In genomic region chr7:101267457-101268259, GRCm38 (mm10) we compare ENCODE assay signal across 14 mouse cellular contexts. TPM values are rescaled to one million over a fixed set of nuclear protein-coding genes. Genes with fewer than 3 reads are reported as not detected.
DNase-seq lines count a peak whose midpoint lies in the region; ATAC-seq and TF ChIP-seq lines count a peak whose summit lies in the region.
"Had no signal": no experiment of that assay in that cellular context is flagged by ENCODE, and none has a peak within 500 bp of the region (broad histone marks: within the 10 kb centered on the region; RNA-seq: fewer than 3 reads in every experiment).

No protein-coding gene starts in this region.

- H3K36me3 ChIP-seq in embryonic facial prominence, embryonic 14.5 days (ENCODE audit: control insufficient read depth, insufficient read depth, low read length) = 0 out of 2 replicates have a peak, but pooled peaks cover 15% of the 10 kb centered on the region
- H3K36me3 ChIP-seq in embryonic facial prominence, embryonic 10.5 days (replicated peaks) = peaks cover 29% of the 10 kb centered on the region
- peaks cover 7% of the 10 kb centered on the region; the same call in 1 of the 2 replicates for H3K36me3 ChIP-seq in stomach, embryonic 14.5 days (ENCODE audit: control insufficient read depth, insufficient read depth, low read length)
- H3K36me3 ChIP-seq in stomach, postnatal 0 days (ENCODE audit: control insufficient read depth, insufficient read depth, low read length) = 0 out of 2 replicates have a peak, but pooled peaks cover 3% of the 10 kb centered on the region
- no peaks in the 10 kb centered on the region for H3K36me3 ChIP-seq in midbrain, embryonic 11.5 days (ENCODE audit: control insufficient read depth, insufficient read depth, low read length)

- no peak overlapping the region for H3K4me3 ChIP-seq in embryonic facial prominence, embryonic 14.5 days (ENCODE audit: low read depth, low read length)
- H3K4me3 ChIP-seq in embryonic facial prominence, embryonic 10.5 days = no peak overlapping the region
- no peak overlapping the region for H3K4me3 ChIP-seq in layer of hippocampus, adult 2 months
- no peak overlapping the region for H3K4me3 ChIP-seq in stomach, embryonic 14.5 days (ENCODE audit: low read depth, low read length)
- H3K4me3 ChIP-seq in stomach, postnatal 0 days (ENCODE audit: low read depth, low read length) = no peak overlapping the region
- H3K4me3 ChIP-seq in midbrain, embryonic 11.5 days (ENCODE audit: low read depth, low read length) = no peak overlapping the region
- H3K4me3 ChIP-seq: hindbrain, embryonic 13.5 days; liver, embryonic 15.5 days had no signal

- no peak overlapping the region for H3K4me2 ChIP-seq in embryonic facial prominence, embryonic 14.5 days (ENCODE audit: low read depth, low read length)
- no peak overlapping the region for H3K4me2 ChIP-seq in stomach, embryonic 14.5 days (replicated peaks; ENCODE audit: low read depth, low read length)
- H3K4me2 ChIP-seq in stomach, postnatal 0 days (replicated peaks; ENCODE audit: low read depth) = no peak overlapping the region
- H3K4me2 ChIP-seq in midbrain, embryonic 11.5 days = no peak overlapping the region
- H3K4me2 ChIP-seq: hindbrain, embryonic 13.5 days; liver, embryonic 15.5 days had no signal

- TF ChIP-seq EP300 in stomach, postnatal 0 days (optimal IDR thresholded peaks at IDR 0.05) = no peak

- H3K9ac ChIP-seq in embryonic facial prominence, embryonic 14.5 days (ENCODE audit: low read depth, low read length) = no peak overlapping the region
- H3K9ac ChIP-seq in stomach, embryonic 14.5 days (replicated peaks; ENCODE audit: low read depth, low read length) = no peak overlapping the region
- H3K9ac ChIP-seq in stomach, postnatal 0 days (ENCODE audit: low read length) = no peak overlapping the region
- H3K9ac ChIP-seq in midbrain, embryonic 11.5 days (ENCODE audit: low read length) = no peak overlapping the region
- H3K9ac ChIP-seq: hindbrain, embryonic 13.5 days; liver, embryonic 15.5 days had no signal

- WGBS in embryonic facial prominence, embryonic 14.5 days = 47% methylated on average over 3 of the region's 3 CpGs
- 75% methylated on average over 3 of the region's 3 CpGs for WGBS in embryonic facial prominence, embryonic 10.5 days
- WGBS in stomach, embryonic 14.5 days = 41% methylated on average over 3 of the region's 3 CpGs
- WGBS in stomach, postnatal 0 days = 39% methylated on average over 3 of the region's 3 CpGs
- 78% methylated on average over 3 of the region's 3 CpGs for WGBS in midbrain, embryonic 11.5 days

- no peaks in the 10 kb centered on the region for H3K9me3 ChIP-seq in embryonic facial prominence, embryonic 14.5 days (ENCODE audit: control insufficient read depth, low read length)
- no peaks in the 10 kb centered on the region for H3K9me3 ChIP-seq in embryonic facial prominence, embryonic 10.5 days
- no peaks in the 10 kb centered on the region for H3K9me3 ChIP-seq in stomach, embryonic 14.5 days (ENCODE audit: control insufficient read depth, low read depth, low read length)
- H3K9me3 ChIP-seq in stomach, postnatal 0 days (ENCODE audit: control insufficient read depth, low read length) = no peaks in the 10 kb centered on the region
- H3K9me3 ChIP-seq in midbrain, embryonic 11.5 days (ENCODE audit: control insufficient read depth, low read length) = no peaks in the 10 kb centered on the region
- H3K9me3 ChIP-seq: hindbrain, embryonic 13.5 days; liver, embryonic 15.5 days had no signal

- 0 out of 2 replicates have a peak, but pooled peaks cover 4% of the 10 kb centered on the region for H3K4me1 ChIP-seq in embryonic facial prominence, embryonic 14.5 days (ENCODE audit: control insufficient read depth, insufficient read depth, low read length)
- no peaks in the 10 kb centered on the region for H3K4me1 ChIP-seq in embryonic facial prominence, embryonic 10.5 days
- H3K4me1 ChIP-seq in stomach, embryonic 14.5 days (ENCODE audit: control insufficient read depth, insufficient read depth, low read length) = 0 out of 2 replicates have a peak, but pooled peaks cover 4% of the 10 kb centered on the region
- H3K4me1 ChIP-seq in stomach, postnatal 0 days (replicated peaks; ENCODE audit: control insufficient read depth, insufficient read depth) = no peaks in the 10 kb centered on the region
- no peaks in the 10 kb centered on the region for H3K4me1 ChIP-seq in midbrain, embryonic 11.5 days (ENCODE audit: control insufficient read depth, insufficient read depth, low read length)

- peak; percentile 56 for DNase-seq in embryonic facial prominence, embryonic 14.5 days (ENCODE audit: low spot score)
- DNase-seq in embryonic facial prominence, embryonic 10.5 days (ENCODE audit: low spot score) = no peak
- DNase-seq in layer of hippocampus, adult 2 months (ENCODE audit: low spot score in 2 of 2) = peak in 1 of 2 experiments; percentile 36
- DNase-seq in layer of hippocampus, postnatal 25 days (ENCODE audit: extremely low spot score in 1 of 2, low spot score in 1 of 2) = no peak
- DNase-seq in stomach, postnatal 0 days (ENCODE audit: low spot score) = no peak
- no peak for DNase-seq in midbrain, embryonic 11.5 days (ENCODE audit: low spot score, missing footprints)
- DNase-seq: adrenal gland, adult 8-10 months; cerebellum, adult 11 months; kidney, postnatal 4 days; thymus, postnatal 4 days had no signal

- no peak for TF ChIP-seq CTCF in layer of hippocampus, adult 2 months (conservative IDR thresholded peaks at IDR 0.05)
- TF ChIP-seq CTCF in stomach, postnatal 0 days (IDR thresholded peaks at IDR 0.05; ENCODE audit: low read depth) = no peak

- peak overlapping the region; percentile 53; the same call in 1 of the 2 replicates for H3K27ac ChIP-seq in embryonic facial prominence, embryonic 14.5 days (replicated peaks; ENCODE audit: low read depth, low read length)
- no peak overlapping the region for H3K27ac ChIP-seq in embryonic facial prominence, embryonic 10.5 days (replicated peaks)
- peak overlapping the region; percentile 71 for H3K27ac ChIP-seq in layer of hippocampus, adult 2 months
- H3K27ac ChIP-seq in stomach, embryonic 14.5 days (ENCODE audit: low read length) = peak overlapping the region; percentile 71
- no peak overlapping the region for H3K27ac ChIP-seq in stomach, postnatal 0 days (replicated peaks)
- H3K27ac ChIP-seq in midbrain, embryonic 11.5 days (ENCODE audit: low read depth, low read length) = no peak overlapping the region
- H3K27ac ChIP-seq: hindbrain, embryonic 13.5 days; liver, embryonic 15.5 days had no signal

- no peak for ATAC-seq in embryonic facial prominence, embryonic 14.5 days (ENCODE audit: low read depth)
- ATAC-seq in stomach, embryonic 14.5 days (ENCODE audit: insufficient number of reproducible peaks, insufficient read depth, low FRiP score, low read depth) = no peak
- ATAC-seq in stomach, postnatal 0 days (ENCODE audit: low FRiP score, low TSS enrichment) = no peak
- ATAC-seq in midbrain, embryonic 11.5 days (ENCODE audit: low FRiP score) = no peak
- ATAC-seq in activated CD4-positive, CD25-positive, alpha-beta regulatory T cell, adult 4 months = no peak

- no peaks in the 10 kb centered on the region for H3K27me3 ChIP-seq in embryonic facial prominence, embryonic 14.5 days (replicated peaks; ENCODE audit: control insufficient read depth, insufficient read depth, low read length)
- H3K27me3 ChIP-seq in embryonic facial prominence, embryonic 10.5 days (replicated peaks; ENCODE audit: low read depth, poor library complexity, severe bottlenecking) = no peaks in the 10 kb centered on the region
- no peaks in the 10 kb centered on the region for H3K27me3 ChIP-seq in stomach, embryonic 14.5 days (ENCODE audit: control insufficient read depth, insufficient read depth, low read length)
- no peaks in the 10 kb centered on the region for H3K27me3 ChIP-seq in stomach, postnatal 0 days (ENCODE audit: control insufficient read depth, insufficient read depth, low read length)
- H3K27me3 ChIP-seq in midbrain, embryonic 11.5 days (ENCODE audit: control insufficient read depth, insufficient read depth, low read length) = no peaks in the 10 kb centered on the region
- H3K27me3 ChIP-seq: hindbrain, embryonic 13.5 days; liver, embryonic 15.5 days had no signal

RNA-seq across cellular contexts. Expression of gene Atg16l2, which starts 34.4 kb away (rescaled TPM):
- 9.7 and 10.5 TPM in 2 replicates for polyA plus RNA-seq in embryonic facial prominence, embryonic 14.5 days (2014; fragmentation: Nextera tagmentation; extraction: Ambion mirVana)
- polyA plus RNA-seq in embryonic facial prominence, embryonic 10.5 days (2016; fragmentation: Nextera tagmentation; extraction: Ambion mirVana) = 13.1 and 15.1 TPM in 2 replicates
- total RNA-seq in layer of hippocampus, adult 2 months (2021) = 10 to 100 TPM; 37.9 to 47.8 TPM
- total RNA-seq in layer of hippocampus, postnatal 25 days (2021) = 10 to 100 TPM; 35.1 to 36.6 TPM
- 12.0 and 16.2 TPM in 2 replicates for polyA plus RNA-seq in stomach, embryonic 14.5 days (2014; fragmentation: Nextera tagmentation; extraction: Ambion mirVana)
- polyA plus RNA-seq in stomach, postnatal 0 days (2015; fragmentation: Nextera tagmentation; extraction: Ambion mirVana) = 6.0 and 7.1 TPM in 2 replicates
- 8.5 and 14.8 TPM in 2 replicates for polyA plus RNA-seq in midbrain, embryonic 11.5 days (2014; fragmentation: Nextera tagmentation; extraction: Ambion mirVana)
- polyA plus RNA-seq in activated CD4-positive, CD25-positive, alpha-beta regulatory T cell, adult 4 months (2017; shearing (Covaris generic)) = 10 to 100 TPM; 38.2 to 56.7 TPM

RNA-seq across cellular contexts. Expression of gene Stard10, which starts 49.2 kb away (rescaled TPM):
- 21.2 and 21.5 TPM in 2 replicates for polyA plus RNA-seq in embryonic facial prominence, embryonic 14.5 days (2014; fragmentation: Nextera tagmentation; extraction: Ambion mirVana)
- 12.3 and 15.4 TPM in 2 replicates for polyA plus RNA-seq in embryonic facial prominence, embryonic 10.5 days (2016; fragmentation: Nextera tagmentation; extraction: Ambion mirVana)
- 10 to 100 TPM; 23.6 to 24.6 TPM for total RNA-seq in layer of hippocampus, adult 2 months (2021)
- 10 to 100 TPM; 22.4 to 23.0 TPM for total RNA-seq in layer of hippocampus, postnatal 25 days (2021)
- polyA plus RNA-seq in stomach, embryonic 14.5 days (2014; fragmentation: Nextera tagmentation; extraction: Ambion mirVana) = 123 and 128 TPM in 2 replicates
- polyA plus RNA-seq in stomach, postnatal 0 days (2015; fragmentation: Nextera tagmentation; extraction: Ambion mirVana) = 132 and 144 TPM in 2 replicates
- polyA plus RNA-seq in midbrain, embryonic 11.5 days (2014; fragmentation: Nextera tagmentation; extraction: Ambion mirVana) = 5.3 and 5.7 TPM in 2 replicates
- 1 to 10 TPM; 2.5 to 2.9 TPM for polyA plus RNA-seq in activated CD4-positive, CD25-positive, alpha-beta regulatory T cell, adult 4 months (2017; shearing (Covaris generic))

Comparison
In these comparisons a context has a peak if more than half of its experiments do, and no peak if none do; other contexts are left out.
1. H3K27ac ChIP-seq: peak in embryonic facial prominence, embryonic 14.5 days (single experiment), layer of hippocampus, adult 2 months (single experiment) and stomach, embryonic 14.5 days (single experiment); none in embryonic facial prominence, embryonic 10.5 days (single experiment), stomach, postnatal 0 days (single experiment) and midbrain, embryonic 11.5 days (single experiment).